Comparison of ENCODE assay signal across 22 mouse cellular contexts in genomic region chr5:120653873-120654272, GRCm38 (mm10). TPM values are rescaled to one million over a fixed set of nuclear protein-coding genes. Genes with fewer than 3 reads are reported as not detected.
"Had no signal": no experiment of that assay in that cellular context is flagged by ENCODE, and none has a peak within 500 bp of the region (broad histone marks: within the 10 kb centered on the region; RNA-seq: fewer than 3 reads in every experiment).

No protein-coding gene starts in this region.

- H3K27ac ChIP-seq: limb, embryonic 10.5 days; liver, embryonic 15.5 days; midbrain, embryonic 15.5 days; neural tube, embryonic 12.5 days had no signal

- ATAC-seq: lung, postnatal 0 days; midbrain, embryonic 15.5 days had no signal

- H3K36me3 ChIP-seq: limb, embryonic 10.5 days; liver, embryonic 15.5 days; midbrain, embryonic 15.5 days; neural tube, embryonic 12.5 days had no signal

- H3K4me3 ChIP-seq: limb, embryonic 10.5 days; liver, embryonic 15.5 days; midbrain, embryonic 15.5 days; neural tube, embryonic 12.5 days had no signal

- H3K9me3 ChIP-seq: limb, embryonic 10.5 days; liver, embryonic 15.5 days; midbrain, embryonic 15.5 days; neural tube, embryonic 12.5 days had no signal

- H3K4me2 ChIP-seq: liver, embryonic 11.5 days; liver, embryonic 15.5 days; midbrain, embryonic 15.5 days; neural tube, embryonic 12.5 days had no signal

- DNase-seq: kidney, adult 8-10 months; kidney, postnatal 25 days; lung, adult 2 months; lung, postnatal 36 days; retina, postnatal 1 day; spleen, adult 18-20 months; thymus, adult 2 months; thymus, postnatal 25 days had no signal

- H3K9ac ChIP-seq: liver, embryonic 15.5 days; midbrain, embryonic 15.5 days; neural tube, embryonic 12.5 days had no signal

RNA-seq across cellular contexts. Expression of gene Rasal1, which starts 5.3 kb away (rescaled TPM):
- polyA plus RNA-seq: lung, postnatal 0 days had no signal

RNA-seq across cellular contexts. Expression of gene Cfap73, which starts 19.8 kb away (rescaled TPM):
- total RNA-seq: left cerebral cortex, postnatal 14 days; megakaryocyte progenitor cell, adult 5-6 weeks; monocyte, adult 5-6 weeks; neutrophil, adult 5-6 weeks had no signal
- polyA plus RNA-seq: kidney, embryonic 16.5 days; limb, embryonic 10.5 days; limb, embryonic 14.5 days; liver, embryonic 11.5 days; liver, embryonic 15.5 days; neural tube, embryonic 12.5 days; stomach, embryonic 14.5 days; urinary bladder, adult 2 months had no signal

RNA-seq across cellular contexts. Expression of gene Dtx1, which starts 57.9 kb away (rescaled TPM):
- total RNA-seq: megakaryocyte progenitor cell, adult 5-6 weeks had no signal
